Mouse (Mus musculus) brain, embryonic 14.5 days (tissue): ENCODE results near the gene Gnb2. TPM values are rescaled to one million over a fixed set of nuclear protein-coding genes. Genes with fewer than 3 reads are reported as not detected.

Source experiments
- DNase-seq: peaks from one replicate; pipeline ENCODE4 v3.0.0-alpha.2; 2011; ENCODE audit warnings: low read depth
- CTCF ChIP-seq: fragments of 200-500 bp; IDR thresholded peaks from 2 replicates; pipeline ENCODE4 v1.5.1; 2012; ENCODE audit warnings: inconsistent platforms, mild to moderate bottlenecking, moderate library complexity, borderline replicate concordance; ENCODE audit not compliant: insufficient read depth, insufficient read length; ENCODE audit errors: extremely low read depth
- POLR2A ChIP-seq: fragments of 200-500 bp; IDR thresholded peaks from 2 replicates; pipeline ENCODE4 v1.6.1; 2012; ENCODE audit warnings: mild to moderate bottlenecking, inconsistent platforms, borderline replicate concordance; ENCODE audit not compliant: poor library complexity, insufficient read depth, insufficient read length, severe bottlenecking; ENCODE audit errors: extremely low read depth
- polyA plus RNA-seq: library from polyadenylated mRNA; depleted of rRNA; stranded (reverse); fragments of >200 nt; gene quantifications from 2 replicates; pipeline ENCODE4 v1.2.3, GENCODE M21; 2012

Gene Gnb2
- polyA plus RNA-seq, 1 experiment = 1,055 TPM

GRCm38 (mm10) chr5:137562965-137563364 lies 29.7 kb upstream of the Gnb2 start:
- TF ChIP-seq CTCF (no peak), POLR2A (no peak)
- no peak for DNase-seq

GRCm38 (mm10) chr5:137561556-137561955 lies 28.2 kb upstream of the Gnb2 start:
- TF ChIP-seq CTCF = no peak
- no peak for TF ChIP-seq POLR2A
- no peak for DNase-seq

GRCm38 (mm10) chr5:137553898-137554297 lies 20.6 kb upstream of the Gnb2 start:
- TF ChIP-seq POLR2A (no peak), CTCF (no peak)

GRCm38 (mm10) chr5:137553411-137553837 lies 20.1 kb upstream of the Gnb2 start, which contains the start of gene Actl6b:
Gene Actl6b (plus strand): TSS chr5:137553517.
- TF ChIP-seq POLR2A (peak; percentile 64; the same call in 1 of the 2 replicates), CTCF (no peak)
- peak; percentile 95 for DNase-seq

More at GRCm38 (mm10) chr5:137553898-137554297, 20.6 kb upstream of the Gnb2 start:
- DNase-seq = no peak

DNA sequence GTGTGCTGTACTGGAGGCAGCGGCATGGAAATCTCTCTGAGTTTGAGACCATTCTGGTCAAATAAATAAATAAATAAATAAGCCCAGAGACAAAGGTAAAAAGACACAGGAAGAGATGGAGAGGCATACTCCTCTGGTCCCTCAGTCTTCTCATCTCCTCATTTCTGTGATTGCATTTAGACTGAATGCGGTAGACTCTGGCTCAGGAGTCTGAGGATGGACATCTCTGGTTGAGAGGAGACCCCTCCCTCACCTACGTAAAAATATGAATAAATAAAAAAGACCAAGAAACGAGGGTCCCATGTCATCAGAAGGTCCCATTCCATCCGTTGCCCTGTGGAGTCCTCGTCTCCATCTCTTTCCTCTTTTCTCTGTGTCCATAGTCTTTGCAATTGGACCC lies 19.7 kb upstream of the Gnb2 start:
- no peak for DNase-seq
- TF ChIP-seq CTCF = no peak
- TF ChIP-seq POLR2A = no peak

DNA sequence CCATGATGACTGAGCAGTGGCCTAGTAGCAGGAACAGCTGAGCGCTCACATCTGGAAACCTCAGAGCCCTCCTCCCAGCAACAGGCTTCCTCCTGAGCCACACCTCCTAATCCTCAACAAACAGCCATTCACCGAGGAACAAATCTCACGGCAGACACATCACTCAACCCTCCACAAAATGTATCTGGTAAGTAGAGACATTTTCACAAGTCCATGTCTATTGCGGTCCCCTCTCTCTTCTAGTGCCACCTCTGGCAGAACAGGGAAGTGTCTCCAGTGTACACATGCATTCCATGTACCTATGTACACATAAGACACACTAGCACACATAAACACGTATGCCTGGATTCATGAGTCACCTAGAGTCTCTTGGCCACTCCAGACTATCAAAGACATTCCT lies 17.8 kb upstream of the Gnb2 start:
- DNase-seq = no peak
- TF ChIP-seq CTCF (peak; percentile 30; the same call in 1 of the 2 replicates), POLR2A (no peak)

GRCm38 (mm10) chr5:137549840-137550239 lies 16.5 kb upstream of the Gnb2 start:
- DNase-seq = no peak
- TF ChIP-seq POLR2A (no peak), CTCF (no peak)

DNA sequence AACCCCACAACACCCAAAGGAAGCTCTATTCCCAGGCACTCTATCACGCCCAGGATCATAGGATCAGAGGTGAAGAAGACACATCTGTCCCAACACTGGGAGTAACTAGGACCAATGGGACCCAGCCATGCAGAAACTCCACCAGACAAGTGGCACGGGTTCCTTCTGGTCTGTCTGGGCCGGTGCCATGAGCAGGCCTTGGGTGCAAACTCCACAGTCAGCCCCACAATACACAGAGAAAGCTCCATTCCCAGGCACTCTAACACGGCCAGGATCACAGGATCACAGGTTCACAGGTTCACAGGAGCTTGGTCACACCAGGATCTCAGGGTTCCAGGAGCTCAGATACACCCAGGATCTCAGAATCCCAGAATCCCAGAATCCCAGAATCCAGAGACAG lies 12.3 kb upstream of the Gnb2 start:
- no peak for DNase-seq
- TF ChIP-seq POLR2A = no peak
- no peak for TF ChIP-seq CTCF

- no peak for DNase-seq
- no peak for TF ChIP-seq POLR2A
- TF ChIP-seq CTCF = no peak
Measured at GRCm38 (mm10) chr5:137544926-137545325, 11.6 kb upstream of the Gnb2 start.

GRCm38 (mm10) chr5:137541768-137542540 lies 8.6 kb upstream of the Gnb2 start:
- no peak for TF ChIP-seq POLR2A
- TF ChIP-seq CTCF = no peak

DNA sequence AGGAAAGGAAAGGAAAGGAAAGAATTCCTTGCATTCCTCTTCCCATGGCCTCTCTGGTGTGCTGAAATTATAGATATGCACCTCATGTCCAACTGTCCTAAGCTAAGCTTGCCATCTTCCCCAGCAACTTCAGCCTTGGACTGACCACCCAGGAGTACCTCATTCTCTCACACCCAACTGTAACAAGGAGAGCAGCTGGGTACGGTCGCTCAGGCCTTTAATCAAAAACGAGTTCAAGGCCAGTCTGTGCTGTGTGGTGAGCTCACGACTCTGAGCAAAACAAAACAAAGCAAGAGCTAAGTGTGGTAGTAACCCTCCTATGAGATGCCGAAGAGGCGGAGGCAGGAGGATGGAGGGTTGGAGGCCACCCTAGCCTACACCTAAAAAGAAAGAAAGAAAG lies 7.7 kb upstream of the Gnb2 start:
- DNase-seq = no peak

More at GRCm38 (mm10) chr5:137541768-137542540, 8.6 kb upstream of the Gnb2 start:
- DNase-seq = peak; percentile 73

More for the DNA sequence above, 7.7 kb upstream of the Gnb2 start:
- TF ChIP-seq CTCF (no peak), POLR2A (no peak)
